Mouse (Mus musculus) megakaryocyte, embryonic 14.5 days (primary cell): ENCODE measurements around the gene Fam187a.

Experiments
- FLI1 ChIP-seq: IDR thresholded peaks from 2 replicates; pipeline ENCODE4 v1.6.1; 2012; ENCODE audit warnings: low read length, inconsistent platforms, mixed read lengths
- GATA1 ChIP-seq: IDR thresholded peaks from 3 replicates; pipeline ENCODE4 v1.6.1; 2012; ENCODE audit warnings: mixed read lengths, low read length, inconsistent platforms, borderline replicate concordance

DNA sequence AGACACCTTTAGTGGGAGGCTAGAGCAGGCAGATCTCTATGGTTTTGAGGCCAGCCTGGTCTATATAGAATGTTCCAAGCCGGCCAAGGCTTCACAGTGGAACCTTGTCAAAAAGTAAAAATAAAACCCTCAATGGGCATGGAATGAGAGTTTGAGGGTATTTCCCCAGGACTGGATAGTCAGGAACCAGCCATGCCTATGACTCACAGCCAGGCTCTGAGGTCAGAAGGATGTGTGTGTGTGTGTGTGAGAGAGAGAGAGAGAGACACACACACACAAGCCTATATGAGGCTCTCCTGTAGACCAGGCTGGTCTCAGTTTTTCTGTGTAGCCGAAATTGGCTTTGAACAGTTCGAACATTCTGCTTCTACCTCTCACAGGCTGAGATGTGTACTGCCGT lies 9.7 kb downstream of the Fam187a start:
- no peak for TF ChIP-seq GATA1
- TF ChIP-seq FLI1, result no peak
